Mouse (Mus musculus) adrenal gland, adult 18-20 months (tissue): Measurements from ENCODE around the gene Tmem240. TPM values are rescaled to one million over a fixed set of nuclear protein-coding genes. Genes with fewer than 3 reads are reported as not detected.
A peak's percentile ranks its signal among the peaks of the same experiment; 100 is the strongest.
"Not testable (repeated sequence)": the region's sequence is repeated elsewhere in the genome, so short reads cannot be mapped to it uniquely, and the experiment has no call there.

ENCODE experiments used
- DNase-seq, 2 experiments: peaks; one replicate each; pipeline ENCODE4 v3.0.0; 2021 to 2022; ENCODE audit warnings: low spot score in 2 of 2
- total RNA-seq, 2 experiments: library from RNA; stranded (reverse); gene quantifications; 1 replicate in 1 of 2; 2 replicates in 1 of 2; pipeline ENCODE4 v1.2.3; 2021

Tmem240 gene
- total RNA-seq, 2 experiments from 2014 or later, result 0.48 to 0.89 TPM

DNA sequence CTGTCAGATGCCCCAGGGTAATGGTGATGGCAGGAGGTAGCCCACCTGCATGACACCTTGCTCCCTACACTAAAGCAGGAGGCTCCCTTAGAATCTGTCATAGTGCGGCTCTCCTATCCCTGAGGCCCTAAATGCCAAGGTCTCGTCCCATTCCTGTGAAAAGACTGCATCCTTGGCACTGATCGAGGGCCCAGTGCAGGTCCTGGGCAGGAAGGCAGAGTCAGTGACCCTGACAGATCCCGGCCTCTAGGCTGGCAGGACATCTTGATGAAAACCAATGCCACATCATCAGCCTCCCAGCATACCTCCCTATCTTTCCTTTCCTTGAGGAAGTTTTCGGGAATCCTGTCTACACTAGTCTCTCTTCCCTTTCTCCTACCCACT, 34.9 kb downstream of the Tmem240 start:
- DNase-seq, result no peak

DNA sequence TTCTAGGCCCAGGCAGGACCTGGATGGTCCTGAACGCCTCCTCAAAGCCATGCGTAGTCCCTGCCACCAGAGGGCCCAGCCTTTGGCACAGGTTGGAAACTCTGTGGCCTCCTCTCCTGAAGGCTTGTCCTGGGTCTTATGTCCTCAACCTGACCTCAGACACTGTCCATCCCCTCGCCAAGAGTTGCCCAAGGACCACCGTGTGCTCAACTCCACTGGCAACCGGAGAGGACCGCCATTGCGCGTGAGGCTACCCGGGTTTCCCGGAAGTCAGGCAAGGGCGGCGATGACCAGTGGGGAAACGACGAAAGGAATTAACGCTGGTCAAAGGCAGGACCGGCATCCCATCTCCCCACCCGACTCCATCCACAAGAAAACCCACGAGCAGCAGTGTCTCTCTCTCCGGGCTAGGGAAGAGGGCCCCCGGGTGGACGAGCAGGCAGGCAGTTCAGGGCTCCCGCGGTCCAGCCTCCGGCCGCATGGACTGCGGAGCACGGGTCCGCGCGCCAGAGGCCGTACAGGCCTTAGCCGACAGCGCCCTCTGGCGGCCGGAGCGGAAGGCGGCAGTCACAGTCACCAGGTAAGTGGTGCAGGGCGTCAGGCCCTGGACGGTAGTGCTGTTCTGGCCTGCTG, 35.4 kb downstream of the Tmem240 start:
- DNase-seq, result peak; percentile 96

DNA sequence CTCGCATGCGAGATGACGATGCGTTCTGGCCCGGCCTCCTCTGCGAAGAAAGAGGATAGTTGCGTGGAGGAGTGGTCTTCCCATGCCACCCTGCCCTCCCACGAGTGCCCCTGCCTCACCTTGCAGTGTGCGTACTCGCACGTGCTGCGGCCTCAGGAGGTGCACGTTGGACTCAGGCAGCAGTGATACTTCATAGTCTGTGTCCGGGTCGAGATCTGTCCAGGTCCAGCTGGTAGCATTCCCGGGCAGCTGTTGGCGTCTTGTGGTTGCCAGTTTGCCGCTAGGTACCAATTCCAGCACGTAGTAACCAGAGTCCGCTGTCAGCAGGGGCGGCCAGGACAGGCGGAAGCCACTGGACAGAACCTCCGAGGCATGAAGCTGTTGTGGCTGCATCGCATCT, 36.0 kb downstream of the Tmem240 start:
- peak in 1 of 2 experiments; percentile 25 for DNase-seq

DNA sequence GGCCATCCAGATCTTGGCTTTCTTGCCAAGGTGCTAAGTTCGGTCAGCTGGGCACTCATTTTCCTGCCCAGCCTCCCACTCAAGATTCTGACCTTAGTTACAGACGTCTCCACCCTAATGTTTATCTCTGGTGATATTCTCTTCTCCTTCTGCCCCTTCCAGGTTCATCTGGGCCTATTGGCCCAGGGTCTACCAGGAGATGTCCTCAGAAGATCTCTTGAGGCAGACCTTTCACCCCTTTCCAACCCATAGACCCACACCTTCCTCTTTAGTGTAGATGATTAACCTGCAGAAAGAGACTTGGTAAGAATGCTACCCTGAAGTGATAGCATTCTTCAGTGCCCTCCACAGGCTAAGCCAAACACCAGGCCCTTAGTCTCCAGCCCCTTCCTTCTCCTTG, 37.1 kb downstream of the Tmem240 start:
- no peak for DNase-seq

DNA sequence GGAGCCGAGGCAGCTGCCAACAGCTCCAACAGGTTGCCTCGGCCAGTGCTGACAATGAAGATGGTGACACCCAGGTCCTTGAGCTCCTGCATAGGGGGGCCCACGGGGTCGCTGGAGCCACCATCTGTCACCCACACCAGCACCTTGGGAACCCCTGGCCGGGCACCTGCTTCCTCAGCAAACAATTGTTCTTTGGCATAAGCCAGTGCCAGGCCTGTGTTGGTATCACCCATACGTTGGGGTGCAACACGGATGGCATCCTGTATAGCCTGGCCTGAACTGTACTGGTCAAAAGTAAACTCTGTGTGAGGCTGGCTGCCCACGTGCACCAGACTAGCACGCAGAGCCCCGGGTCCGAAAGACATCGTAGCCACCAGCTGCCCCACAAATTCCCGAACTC, 38.2 kb downstream of the Tmem240 start:
- DNase-seq, result peak in 1 of 2 experiments; percentile 21

DNA sequence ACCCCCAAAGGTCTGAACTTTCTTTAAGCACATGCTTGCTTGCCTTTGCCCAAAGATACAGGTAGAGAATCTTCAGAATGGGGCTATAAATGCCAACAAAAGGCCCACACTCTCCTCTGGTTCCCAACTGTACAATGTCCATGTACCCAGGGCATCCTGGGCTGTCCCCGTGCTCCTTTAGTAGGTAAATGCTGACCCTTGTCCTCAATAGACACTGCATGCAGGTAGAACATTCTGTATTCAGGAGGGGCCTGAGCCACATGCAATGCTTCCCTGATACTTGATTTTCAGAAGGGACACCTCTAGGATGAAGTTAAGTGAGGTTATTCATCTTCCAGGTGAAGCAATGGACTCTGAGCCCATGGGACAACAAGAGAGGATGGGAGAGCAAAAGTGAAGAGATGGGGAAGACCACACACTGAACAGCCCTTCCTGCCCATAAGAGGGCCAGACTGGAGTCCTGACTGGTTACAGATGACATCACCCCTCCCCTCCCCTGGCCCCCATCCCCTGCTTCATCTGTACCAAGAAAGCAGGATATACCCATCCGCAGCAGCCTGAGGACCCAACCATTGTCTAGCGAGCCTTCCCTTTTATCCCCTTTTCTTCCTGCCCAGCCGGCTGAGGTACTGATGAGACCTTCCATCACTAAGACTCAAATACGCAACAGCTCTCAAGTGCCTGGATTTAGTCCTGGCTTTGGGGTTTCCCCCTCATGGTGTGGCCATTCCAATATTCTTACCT, 38.9 kb downstream of the Tmem240 start:
- no peak for DNase-seq

DNA sequence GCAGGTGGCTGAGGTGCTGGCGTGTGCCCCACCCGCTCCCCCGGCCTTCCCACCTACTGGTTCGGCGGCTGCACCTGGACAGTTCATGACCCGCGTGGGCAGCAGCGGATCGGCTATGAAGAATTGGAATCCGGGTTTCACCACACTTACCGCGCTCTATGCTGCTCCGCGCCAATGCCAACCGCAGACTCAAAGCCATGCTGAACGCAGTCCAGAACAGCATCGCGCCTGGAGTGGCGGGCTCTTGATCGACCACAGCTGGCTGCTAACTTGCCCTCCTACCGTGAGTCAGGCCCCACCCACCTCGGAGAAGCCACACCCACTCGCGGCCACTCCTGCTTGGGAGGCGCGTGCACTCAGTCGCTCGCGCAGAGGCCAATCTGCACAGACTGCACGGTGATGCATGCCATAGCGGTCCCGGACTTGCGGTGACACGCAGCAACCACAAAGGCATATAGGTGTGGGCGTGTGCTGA, 39.7 kb downstream of the Tmem240 start, which contains the start of gene Vwa1:
Gene Vwa1 (minus strand): TSS at position 419 of the 475 bp plus-strand sequence.
- peak; percentile 86 to 88 for DNase-seq

DNA sequence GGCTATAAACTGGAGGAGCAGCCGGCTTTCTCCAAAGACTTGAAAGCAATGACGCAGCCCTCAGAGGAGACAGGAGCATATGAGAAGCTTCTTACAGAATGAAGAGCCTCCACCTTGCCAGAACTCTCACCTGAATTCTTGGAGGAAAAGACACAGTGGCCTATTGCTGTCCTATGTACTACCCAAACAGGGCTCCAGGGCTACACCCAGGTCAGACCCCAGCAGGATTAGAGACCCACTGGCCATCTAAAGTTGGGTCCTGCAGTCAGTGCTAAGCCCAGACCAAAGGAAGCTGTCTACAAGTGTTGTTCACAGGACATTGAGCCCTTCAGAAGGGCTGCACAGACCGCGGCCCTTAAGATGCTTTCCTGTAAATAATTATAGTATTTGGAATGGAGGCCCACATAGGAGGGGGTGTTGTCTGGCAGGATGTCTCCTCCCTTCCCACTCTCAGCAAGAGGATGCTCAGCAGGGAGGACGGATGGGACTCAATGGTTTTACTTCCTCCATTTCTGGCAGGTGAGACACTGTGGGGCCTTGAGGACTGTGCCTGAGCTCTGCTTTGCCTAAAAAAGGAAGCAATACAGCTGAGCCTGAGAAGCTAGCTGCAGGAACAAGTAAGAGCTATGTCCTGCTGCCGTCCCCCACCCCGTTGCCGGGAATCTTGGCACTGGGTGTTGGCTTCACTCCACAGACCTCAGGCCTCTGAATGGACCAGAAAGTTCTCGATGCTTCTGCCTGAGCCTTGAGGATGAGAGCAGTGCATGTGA, 40.6 kb downstream of the Tmem240 start:
- peak in 1 of 2 experiments; percentile 33 for DNase-seq

DNA sequence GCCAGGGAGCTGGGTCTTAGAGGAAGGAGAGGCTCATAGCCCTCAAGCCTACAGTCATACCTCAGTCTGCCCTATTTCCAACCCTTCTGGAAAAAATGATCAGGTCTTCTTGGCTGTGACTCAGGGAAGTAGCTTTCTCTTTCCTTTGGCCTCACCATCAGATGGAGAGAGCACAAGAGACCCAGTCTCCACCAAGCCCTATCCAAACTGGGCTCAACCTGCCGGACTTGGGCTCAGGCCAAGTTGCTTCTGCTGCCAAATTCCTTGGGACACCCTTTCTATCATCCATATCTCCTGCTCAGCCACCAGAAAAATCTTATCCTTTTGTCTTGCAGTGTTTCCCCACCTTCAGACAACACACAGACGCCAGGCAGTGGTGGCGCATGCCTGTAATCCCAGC, 41.3 kb downstream of the Tmem240 start:
- peak in 1 of 2 experiments; percentile 39 for DNase-seq

DNA sequence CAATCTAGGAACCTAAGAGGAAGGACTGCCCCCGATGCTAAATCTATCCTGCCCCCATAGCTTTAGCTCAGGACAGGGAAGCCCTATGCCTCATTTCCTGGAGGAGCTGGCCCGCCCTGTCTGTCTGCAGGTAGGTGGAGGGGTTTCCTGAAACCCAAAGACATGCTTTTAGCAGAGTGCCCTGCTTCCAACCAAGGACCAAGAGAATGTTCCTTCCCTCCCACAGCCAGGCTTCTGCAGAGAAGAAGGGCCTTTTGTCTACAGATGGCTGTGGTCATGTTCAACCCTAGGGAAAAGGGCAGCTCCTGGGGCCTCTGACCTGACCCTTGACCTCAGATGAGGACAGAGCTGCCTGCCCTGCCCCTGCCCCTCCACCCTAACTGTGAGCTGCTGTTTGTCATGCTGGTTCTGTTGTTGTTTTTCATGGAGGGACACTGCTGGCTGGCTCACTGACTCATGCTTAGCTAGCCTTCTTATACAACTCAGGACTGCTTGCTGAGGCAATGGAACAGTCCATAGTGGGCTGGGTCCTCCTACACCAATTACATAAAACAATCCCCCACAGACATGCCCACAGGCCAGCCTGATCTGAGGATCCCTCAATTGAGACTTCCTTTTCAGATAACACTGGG, 42.2 kb downstream of the Tmem240 start:
- no peak for DNase-seq

DNA sequence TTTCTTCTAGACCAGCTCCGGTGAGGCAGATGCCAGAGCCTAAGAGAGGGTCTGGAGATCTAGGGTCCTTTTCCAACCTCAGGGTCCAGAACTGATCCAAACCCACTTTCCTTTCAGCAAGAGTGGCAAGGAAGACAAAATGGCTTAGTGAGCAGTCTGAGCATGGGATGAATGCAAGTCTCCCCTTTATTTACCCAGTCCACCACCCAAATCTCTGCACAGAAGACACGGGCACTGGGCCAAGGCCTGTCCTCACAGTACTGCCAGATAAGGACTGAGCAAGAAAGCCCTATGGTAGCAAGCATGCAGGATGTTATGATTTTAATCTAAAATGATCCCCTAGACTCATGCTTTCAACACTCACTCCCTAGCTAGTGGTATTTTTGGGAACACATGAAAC, 43.2 kb downstream of the Tmem240 start:
- DNase-seq, result no peak

DNA sequence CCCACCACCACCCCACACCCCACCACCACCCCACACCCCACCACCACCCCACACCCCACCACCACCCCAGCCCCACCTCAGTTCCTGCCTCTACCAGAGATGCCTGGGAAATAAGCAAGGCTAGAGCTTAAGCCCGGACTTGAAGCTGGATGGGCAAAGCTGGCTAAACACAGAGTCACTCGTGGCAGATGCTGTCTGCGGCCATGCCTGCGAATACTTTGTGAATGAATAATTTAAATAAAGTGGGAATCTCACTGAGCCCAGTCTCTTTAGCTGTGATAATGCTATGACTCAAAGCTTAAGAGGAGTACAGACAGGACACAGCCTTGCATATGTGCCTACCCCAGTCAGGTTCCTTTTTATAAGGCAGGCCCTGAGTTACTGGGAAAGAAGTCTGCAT, 44.9 kb downstream of the Tmem240 start:
- DNase-seq, result no peak

DNA sequence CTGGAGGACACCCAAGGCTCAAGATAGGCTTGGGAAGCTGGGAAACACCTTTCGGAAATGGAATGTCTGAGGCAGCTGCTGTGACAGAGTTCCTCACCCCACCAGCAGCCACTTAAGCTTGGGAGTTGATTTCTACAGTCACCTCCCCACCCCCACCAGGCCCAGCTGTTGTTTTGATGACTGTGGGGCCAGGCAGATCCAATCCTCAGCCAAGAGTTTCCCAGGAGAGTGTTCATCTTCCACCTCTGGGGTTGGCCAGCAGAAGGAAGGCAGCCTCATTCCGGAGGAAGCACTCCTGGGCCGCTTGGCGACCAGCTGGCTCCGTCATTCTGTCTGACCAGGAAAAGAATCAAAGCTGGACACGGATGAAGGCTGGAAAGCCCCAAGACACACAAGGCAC, 46.3 kb downstream of the Tmem240 start:
- DNase-seq, result no peak

DNA sequence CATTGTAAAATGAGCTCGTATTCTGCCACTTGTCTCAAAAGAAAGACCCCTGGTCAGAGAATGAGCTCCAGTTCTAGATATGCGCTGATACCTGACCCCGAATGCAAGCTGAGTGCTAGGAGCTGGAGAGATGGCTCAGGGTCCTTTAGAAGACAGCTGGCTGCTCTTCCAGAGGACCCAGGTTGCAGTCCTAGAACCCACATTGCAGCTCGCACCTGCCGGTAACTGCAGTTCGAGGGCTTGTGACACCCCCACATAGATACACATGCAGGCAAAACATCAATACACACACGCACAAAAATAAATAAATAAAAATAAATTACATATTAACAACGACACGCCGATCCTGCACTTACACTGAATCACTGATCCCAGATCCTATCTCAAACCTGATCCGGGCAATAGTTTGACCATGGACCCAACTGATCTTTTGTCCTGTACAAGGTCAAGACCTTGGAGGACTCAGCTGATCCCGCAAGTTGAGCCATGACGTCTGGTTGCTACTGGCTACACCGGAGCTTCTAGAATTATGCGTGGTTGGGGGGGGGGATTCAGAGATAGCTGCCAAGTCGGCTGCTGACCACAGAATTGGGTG, 49.0 kb downstream of the Tmem240 start:
- no peak for DNase-seq

DNA sequence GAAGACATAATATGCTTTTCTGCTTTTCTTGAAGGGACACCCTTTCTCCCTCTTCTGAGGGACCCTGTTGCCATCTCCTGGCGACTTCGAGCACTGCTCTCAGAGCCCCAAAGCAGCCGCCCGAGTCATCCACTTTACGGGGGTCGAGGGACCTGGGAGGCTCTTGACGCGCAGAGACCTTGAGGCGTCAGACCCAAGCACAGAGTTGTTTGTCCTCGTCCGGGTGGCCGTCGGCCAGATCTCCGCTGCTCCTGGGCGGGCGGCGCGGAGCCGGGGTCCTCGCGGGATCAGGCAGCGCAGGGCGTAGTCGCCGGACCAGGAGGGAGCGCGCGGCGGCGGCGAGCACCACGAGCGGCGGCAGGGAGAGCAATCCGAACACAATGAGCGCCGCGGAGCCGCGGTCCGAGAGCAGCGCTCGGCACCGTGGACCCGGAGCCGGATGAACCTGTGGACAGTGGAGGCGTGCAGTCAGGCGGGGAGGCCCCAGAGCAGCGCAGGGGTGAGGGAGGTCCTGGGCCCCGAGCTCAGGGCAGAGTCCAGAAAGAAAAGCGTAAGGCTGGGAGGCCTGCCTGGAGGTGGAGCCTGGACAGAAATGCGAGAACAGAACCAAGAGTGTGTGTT, 49.6 kb downstream of the Tmem240 start:
- DNase-seq, result peak; percentile 68 to 74

DNA sequence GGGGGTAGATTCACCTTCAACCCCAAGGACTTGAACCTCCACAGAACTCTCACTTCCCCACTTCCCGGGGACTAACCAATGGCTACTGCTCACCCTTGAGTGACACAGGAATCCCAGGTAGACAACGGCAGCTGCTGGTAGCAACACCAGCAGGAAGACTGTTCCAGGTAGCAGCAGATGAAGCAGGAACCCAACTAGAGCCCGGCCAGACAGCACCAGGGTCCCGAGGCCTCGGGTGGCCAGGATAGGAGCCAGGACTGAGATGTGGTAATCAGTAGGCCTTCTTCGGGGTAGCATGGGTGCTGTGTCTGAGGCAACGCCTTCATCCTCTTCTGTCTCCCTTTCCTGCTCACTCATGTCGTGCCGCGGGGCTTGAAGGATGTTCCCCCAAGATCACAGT, 50.6 kb downstream of the Tmem240 start:
- DNase-seq, result no peak

DNA sequence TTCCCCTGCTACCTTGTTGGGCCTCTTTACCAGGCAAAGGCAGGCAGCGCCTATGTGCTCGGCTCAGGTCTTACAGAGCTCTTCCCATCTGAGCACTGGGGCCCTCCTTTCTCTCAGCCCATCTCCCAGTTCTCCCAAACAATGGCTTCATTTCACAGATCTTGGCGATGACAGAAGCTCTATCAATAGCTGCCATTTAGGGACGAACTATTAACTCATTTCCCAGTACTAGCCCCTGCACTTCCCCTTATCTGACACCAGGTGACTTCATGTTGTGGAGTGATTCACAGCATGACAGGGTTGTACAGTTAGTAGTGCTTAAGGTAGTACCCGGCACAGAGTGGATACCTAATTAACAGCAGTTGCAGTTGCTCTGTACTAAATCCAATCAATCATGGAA, 51.2 kb downstream of the Tmem240 start, which contains the start of gene Tmem88b:
Gene Tmem88b (minus strand): TSS at position 56 of the 400 bp plus-strand sequence.
- DNase-seq, result no peak

DNA sequence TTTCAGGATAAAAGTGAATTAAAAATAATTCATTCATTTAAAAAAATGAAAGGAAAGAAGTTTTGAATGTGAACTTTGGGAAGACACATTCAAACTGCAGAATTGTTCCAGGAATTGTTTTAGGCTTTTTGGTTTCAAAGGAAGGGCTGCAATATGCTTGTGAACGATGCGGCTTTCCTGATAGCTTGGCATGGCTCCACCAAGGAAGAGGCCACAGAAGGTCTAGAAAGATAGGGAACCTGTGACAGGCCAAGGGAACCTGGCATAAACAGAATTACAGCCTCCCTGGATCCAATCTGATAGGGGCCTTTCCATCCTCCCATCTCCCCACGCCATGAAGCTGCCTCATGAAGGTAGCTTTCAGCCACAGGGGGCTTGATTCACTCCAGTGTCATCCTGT, 53.7 kb downstream of the Tmem240 start:
- DNase-seq, result no peak

DNA sequence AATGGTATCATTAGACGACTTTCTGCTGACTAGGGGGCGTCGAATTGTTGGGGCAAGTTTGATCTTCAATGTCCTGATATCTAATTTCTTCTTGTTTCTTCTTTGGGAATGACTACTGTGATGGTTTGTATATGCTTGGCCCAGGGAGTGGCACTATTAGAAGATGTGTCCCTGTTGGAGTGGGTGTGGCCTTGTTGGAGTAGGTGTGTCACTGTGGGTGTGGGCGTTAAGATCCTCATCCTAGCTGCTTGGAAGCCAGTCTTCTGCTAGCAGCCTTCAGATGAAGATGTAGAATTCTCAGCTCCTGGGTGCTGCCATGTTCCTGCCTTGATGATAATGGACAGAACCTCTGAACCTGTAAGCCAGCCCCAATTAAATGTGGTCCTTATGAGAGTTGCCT, 54.2 kb downstream of the Tmem240 start:
- not testable (repeated sequence) for DNase-seq

DNA sequence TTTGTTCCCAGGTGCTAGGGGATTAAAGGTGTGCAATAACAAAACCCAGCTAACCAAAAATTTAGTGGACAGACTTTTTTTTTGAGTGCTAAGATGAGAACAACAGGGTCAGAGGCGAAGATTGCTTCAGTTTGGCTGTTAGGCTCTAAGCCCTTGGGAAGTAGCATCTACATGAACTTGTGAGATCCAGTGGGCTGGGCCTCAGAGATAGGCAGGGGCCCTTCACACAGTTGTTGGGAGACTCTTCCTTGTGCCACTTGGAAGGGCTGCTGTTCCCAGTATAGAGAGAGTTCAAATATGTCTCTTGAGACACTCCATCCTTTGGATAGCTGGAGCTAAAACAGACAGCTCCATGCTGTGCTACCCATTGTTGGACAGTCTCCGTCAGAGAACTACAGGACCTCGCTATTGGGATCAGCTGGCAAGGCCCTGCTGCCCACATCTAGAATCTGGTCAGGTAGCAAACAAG, 55.5 kb downstream of the Tmem240 start, which contains the start of gene Ankrd65:
Gene Ankrd65 (plus strand): TSS at position 419 of the 469 bp plus-strand sequence.
- no peak for DNase-seq
